Comparison of ENCODE assay signal across 13 mouse cellular contexts in the genomic region with DNA sequence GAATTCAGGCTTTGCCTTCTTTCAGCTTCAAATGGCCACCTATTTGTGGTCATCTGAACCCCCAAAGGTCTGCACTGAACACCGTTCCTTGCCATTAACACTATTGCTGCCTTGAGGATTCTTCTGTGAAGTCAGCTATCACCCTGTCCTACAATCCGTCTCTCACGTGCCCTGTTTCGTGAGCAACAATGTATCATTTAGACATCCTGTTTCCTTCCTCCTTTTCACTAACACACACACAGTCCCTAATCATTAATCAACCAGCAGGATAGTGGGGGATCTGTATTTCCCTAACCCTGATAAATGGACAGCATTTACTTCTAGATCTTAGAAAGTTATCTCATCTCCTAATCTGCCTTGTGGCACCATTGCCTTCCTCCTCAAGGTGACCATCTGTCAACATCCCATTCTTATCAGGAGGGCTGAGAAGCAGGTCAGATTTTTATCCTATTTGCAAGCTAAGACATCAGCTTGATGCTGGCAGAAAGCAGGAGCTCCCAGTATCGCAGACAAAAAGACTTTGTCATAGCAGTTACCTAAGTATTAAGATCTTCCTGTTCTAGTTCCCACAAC.
"Had no signal": no experiment of that assay in that cellular context is flagged by ENCODE, and none has a peak within 500 bp of the region (broad histone marks: within the 10 kb centered on the region; RNA-seq: fewer than 3 reads in every experiment).

No protein-coding gene starts in this region.

- H3K9ac ChIP-seq: limb, embryonic 15.5 days; liver, embryonic 12.5 days; lung, embryonic 15.5 days; midbrain, embryonic 12.5 days; neural tube, embryonic 13.5 days had no signal

- H3K4me2 ChIP-seq: limb, embryonic 15.5 days; liver, embryonic 12.5 days; lung, embryonic 15.5 days; midbrain, embryonic 12.5 days; neural tube, embryonic 13.5 days had no signal

- H3K27ac ChIP-seq: kidney, postnatal 0 days; limb, embryonic 15.5 days; liver, embryonic 12.5 days; lung, embryonic 15.5 days; midbrain, embryonic 12.5 days; neural tube, embryonic 13.5 days had no signal

- H3K27me3 ChIP-seq: limb, embryonic 15.5 days; liver, embryonic 12.5 days; lung, embryonic 15.5 days; megakaryocyte, embryonic 14.5 days; midbrain, embryonic 12.5 days; neural tube, embryonic 13.5 days had no signal

- H3K9me3 ChIP-seq: limb, embryonic 15.5 days; liver, embryonic 12.5 days; lung, embryonic 15.5 days; megakaryocyte, embryonic 14.5 days; midbrain, embryonic 12.5 days; neural tube, embryonic 13.5 days had no signal

- H3K4me3 ChIP-seq: limb, embryonic 15.5 days; liver, embryonic 12.5 days; lung, embryonic 15.5 days; megakaryocyte, embryonic 14.5 days; midbrain, embryonic 12.5 days; neural tube, embryonic 13.5 days had no signal

- H3K36me3 ChIP-seq: midbrain, embryonic 12.5 days had no signal

- DNase-seq: kidney, adult 11 months; kidney, adult 9 months; kidney, postnatal 4 days; lung, postnatal 36 days; thymus, postnatal 4 days had no signal

- H3K4me1 ChIP-seq: limb, embryonic 15.5 days; liver, embryonic 12.5 days; lung, embryonic 15.5 days; midbrain, embryonic 12.5 days; neural tube, embryonic 13.5 days had no signal

- ATAC-seq: liver, embryonic 12.5 days; midbrain, embryonic 16.5 days had no signal
